Mouse (Mus musculus): ENCODE measurements around the gene Pitpnm2.
A peak's percentile ranks its signal among the peaks of the same experiment; 100 is the strongest.

DNA sequence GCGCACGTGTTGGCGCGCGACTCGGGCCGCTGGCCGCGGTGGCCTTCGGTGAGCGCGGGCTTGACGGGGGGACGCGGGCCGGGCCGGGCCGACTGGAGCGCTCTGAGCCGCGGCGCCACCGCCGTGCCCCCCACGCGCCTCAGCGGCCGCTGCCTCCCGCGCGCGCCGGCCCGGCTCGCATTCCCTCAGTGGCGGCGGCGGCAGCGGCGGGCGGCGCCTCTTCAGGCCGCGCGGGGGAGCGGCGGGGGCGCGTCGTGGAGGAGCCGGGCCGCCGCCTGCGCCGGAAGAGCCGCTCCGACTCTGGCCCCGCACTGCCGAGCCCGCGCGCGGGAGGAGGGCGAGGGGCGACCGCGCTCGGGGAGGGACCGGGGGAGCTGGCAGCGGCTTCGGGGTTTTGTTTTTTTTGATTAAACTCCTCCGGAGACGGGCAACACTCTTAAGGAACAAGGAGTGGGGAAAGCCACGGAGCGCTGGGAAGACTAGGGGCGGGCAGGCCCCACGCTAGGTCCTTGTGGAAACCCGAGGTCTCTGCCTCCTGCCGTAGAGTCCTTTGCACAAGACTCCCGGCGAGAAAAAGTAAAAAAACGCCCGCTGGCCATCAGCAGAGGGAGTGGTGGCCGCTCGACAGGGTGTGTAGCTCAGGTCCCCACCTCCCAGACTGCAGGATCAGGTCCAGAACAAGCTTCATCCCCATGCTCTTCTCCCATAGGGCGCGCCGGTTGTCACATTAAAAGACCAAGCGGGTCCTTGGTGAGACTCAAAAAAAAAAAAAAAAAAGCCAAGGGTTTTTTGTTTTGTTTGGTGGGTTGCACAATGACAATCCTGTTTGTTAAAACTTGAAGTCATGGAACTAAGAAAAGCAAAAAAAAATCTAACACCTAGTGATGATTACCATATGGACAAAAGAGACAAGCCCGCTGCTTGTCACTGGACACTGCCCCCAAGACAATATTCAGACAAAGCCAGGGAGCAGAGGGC lies at the start of gene Pitpnm2:
- TF ChIP-seq CTCF (IDR thresholded peaks at IDR 0.05) (peak; percentile 24), EP300 (IDR thresholded peaks at IDR 0.05) (no peak)

Data from lung, postnatal 0 days (tissue).